8 mouse cellular contexts compared by ENCODE assay signal in genomic region chr11:90697480-90698240, GRCm38 (mm10). TPM values are rescaled to one million over a fixed set of nuclear protein-coding genes. Genes with fewer than 3 reads are reported as not detected.
DNase-seq lines count a peak whose midpoint lies in the region; ATAC-seq and TF ChIP-seq lines count a peak whose summit lies in the region.

No protein-coding gene starts in this region.

- no peak overlapping the region; the same call in 1 of the 2 replicates for H3K4me2 ChIP-seq in limb, embryonic 11.5 days (ENCODE audit: low read depth, severe bottlenecking)
- peak overlapping the region; percentile 46 for H3K4me2 ChIP-seq in midbrain, embryonic 13.5 days (replicated peaks)

- peak; percentile 99 for ATAC-seq in granulocyte monocyte progenitor cell, adult 5-6 weeks (replicated peaks; ENCODE audit: poor library complexity, severe bottlenecking)
- ATAC-seq in limb, embryonic 11.5 days (ENCODE audit: insufficient number of reproducible peaks, low FRiP score, low TSS enrichment, low read depth) = peak; percentile 75
- ATAC-seq in midbrain, embryonic 13.5 days = peak; percentile 90

- H3K4me1 ChIP-seq in kidney, adult 2 months (ENCODE audit: control insufficient read depth, insufficient read depth, low read length) = no peaks in the 10 kb centered on the region
- H3K4me1 ChIP-seq in limb, embryonic 11.5 days (ENCODE audit: control insufficient read depth, insufficient read depth, low read length) = no peaks in the 10 kb centered on the region
- H3K4me1 ChIP-seq in midbrain, embryonic 13.5 days (replicated peaks) = 0 out of 2 replicates have a peak, but pooled peaks cover 6% of the 10 kb centered on the region
- H3K4me1 ChIP-seq in spleen, adult 2 months (ENCODE audit: control insufficient read depth, insufficient read depth, insufficient read length) = no peaks in the 10 kb centered on the region

- DNase-seq in urinary bladder, adult 18-20 months (ENCODE audit: low spot score in 2 of 2) = peak; percentile 18 to 30
- DNase-seq in urinary bladder, adult 2 months (ENCODE audit: low spot score) = no peak
- peak; percentile 69 for DNase-seq in embryo, embryonic 11.5 days (ENCODE audit: low read depth, low spot score)
- peak; percentile 66 for DNase-seq in kidney, adult 2 months
- DNase-seq in limb, embryonic 11.5 days (ENCODE audit: low spot score) = peak; percentile 79
- no peak for DNase-seq in spleen, adult 2 months (ENCODE audit: low read depth in 1 of 2, low spot score in 2 of 2)

- H3K9ac ChIP-seq in limb, embryonic 11.5 days (ENCODE audit: low read length) = no peak overlapping the region
- no peak overlapping the region for H3K9ac ChIP-seq in midbrain, embryonic 13.5 days (replicated peaks)

- H3K4me3 ChIP-seq in kidney, adult 2 months (ENCODE audit: insufficient read depth, low read depth, low read length) = no peak overlapping the region
- H3K4me3 ChIP-seq in limb, embryonic 11.5 days (ENCODE audit: low read depth, low read length) = no peak overlapping the region
- no peak overlapping the region for H3K4me3 ChIP-seq in midbrain, embryonic 13.5 days (replicated peaks)
- no peak overlapping the region for H3K4me3 ChIP-seq in spleen, adult 2 months (ENCODE audit: extremely low read depth, insufficient read depth, insufficient read length)

- no peaks in the 10 kb centered on the region for H3K27me3 ChIP-seq in kidney, adult 2 months (replicated peaks; ENCODE audit: control insufficient read depth, insufficient read depth, low read length)
- no peaks in the 10 kb centered on the region for H3K27me3 ChIP-seq in limb, embryonic 11.5 days (ENCODE audit: control insufficient read depth, insufficient read depth, low read length)
- H3K27me3 ChIP-seq in midbrain, embryonic 13.5 days = no peaks in the 10 kb centered on the region
- no peaks in the 10 kb centered on the region for H3K27me3 ChIP-seq in spleen, adult 2 months (ENCODE audit: control insufficient read depth, insufficient read depth, low read length)

- H3K36me3 ChIP-seq in kidney, adult 2 months (ENCODE audit: control insufficient read depth, insufficient read depth, low read length) = no peaks in the 10 kb centered on the region
- no peaks in the 10 kb centered on the region for H3K36me3 ChIP-seq in limb, embryonic 11.5 days (ENCODE audit: control insufficient read depth, insufficient read depth, low read length)
- H3K36me3 ChIP-seq in midbrain, embryonic 13.5 days = no peaks in the 10 kb centered on the region
- no peaks in the 10 kb centered on the region for H3K36me3 ChIP-seq in spleen, adult 2 months (ENCODE audit: control insufficient read depth, insufficient read depth, low read length)

- no peak for TF ChIP-seq POLR2A in kidney, adult 2 months (IDR thresholded peaks at IDR 0.05; ENCODE audit: low read depth, low read length)
- no peak for TF ChIP-seq POLR2A in spleen, adult 2 months (IDR thresholded peaks at IDR 0.05; ENCODE audit: low read depth, low read length)

- TF ChIP-seq CTCF in kidney, adult 2 months (conservative IDR thresholded peaks at IDR 0.05; ENCODE audit: insufficient read depth, insufficient read length, low read depth, low read length) = peak; percentile 70
- peak; percentile 9; the same call in 1 of the 2 replicates for TF ChIP-seq CTCF in spleen, adult 2 months (IDR thresholded peaks at IDR 0.05; ENCODE audit: extremely low read depth, insufficient read depth, insufficient read length, insufficient replicate concordance)

- no peak overlapping the region for H3K27ac ChIP-seq in kidney, adult 2 months (ENCODE audit: insufficient read depth, low read depth, low read length)
- H3K27ac ChIP-seq in limb, embryonic 11.5 days (replicated peaks; ENCODE audit: low read depth, low read length) = no peak overlapping the region
- no peak overlapping the region for H3K27ac ChIP-seq in midbrain, embryonic 13.5 days
- H3K27ac ChIP-seq in spleen, adult 2 months (ENCODE audit: insufficient read depth, low read length) = no peak overlapping the region

- no peaks in the 10 kb centered on the region for H3K9me3 ChIP-seq in limb, embryonic 11.5 days (ENCODE audit: control insufficient read depth, low read length)
- no peaks in the 10 kb centered on the region for H3K9me3 ChIP-seq in midbrain, embryonic 13.5 days

- 21% methylated on average over 10 of the region's 10 CpGs for WGBS in kidney, adult 2 months
- 18% methylated on average over 10 of the region's 10 CpGs for WGBS in limb, embryonic 11.5 days
- WGBS in midbrain, embryonic 13.5 days = 18% methylated on average over 10 of the region's 10 CpGs
- 27% methylated on average over 10 of the region's 10 CpGs for WGBS in spleen, adult 2 months

RNA-seq across cellular contexts. Expression of gene Tom1l1, which starts 9.5 kb away (rescaled TPM):
- 11.1 and 15.3 TPM in 2 replicates for polyA plus RNA-seq in urinary bladder, adult 2 months (2012; rRNA removed)
- total RNA-seq in granulocyte monocyte progenitor cell, adult 5-6 weeks (2014; fragmentation: Nextera tagmentation) = 2.4 and 4.2 TPM in 2 replicates
- total RNA-seq in granulocyte monocyte progenitor cell, adult 5-6 weeks (2017) = 7.2 and 16.2 TPM in 2 replicates
- 7.0 and 8.4 TPM in 2 replicates for polyA plus RNA-seq in kidney, adult 2 months (2012; rRNA removed)
- 13.2 and 14.3 TPM in 2 replicates for polyA plus RNA-seq in limb, embryonic 11.5 days (2014; fragmentation: Nextera tagmentation; extraction: Ambion mirVana)
- polyA plus RNA-seq in midbrain, embryonic 13.5 days (2015; fragmentation: Nextera tagmentation; extraction: Ambion mirVana) = 12.8 and 13.1 TPM in 2 replicates
- 1.4 and 1.8 TPM in 2 replicates for polyA plus RNA-seq in spleen, adult 2 months (2012; rRNA removed)

RNA-seq across cellular contexts. Expression of gene Cox11, which starts 59.7 kb away (rescaled TPM):
- 15.7 and 19.4 TPM in 2 replicates for polyA plus RNA-seq in urinary bladder, adult 2 months (2012; rRNA removed)
- total RNA-seq in granulocyte monocyte progenitor cell, adult 5-6 weeks (2014; fragmentation: Nextera tagmentation) = 8.4 and 19.9 TPM in 2 replicates
- total RNA-seq in granulocyte monocyte progenitor cell, adult 5-6 weeks (2017) = 12.2 and 20.3 TPM in 2 replicates
- 13.6 and 15.6 TPM in 2 replicates for polyA plus RNA-seq in kidney, adult 2 months (2012; rRNA removed)
- polyA plus RNA-seq in limb, embryonic 11.5 days (2014; fragmentation: Nextera tagmentation; extraction: Ambion mirVana) = 27.9 and 30.7 TPM in 2 replicates
- 36.7 and 40.6 TPM in 2 replicates for polyA plus RNA-seq in midbrain, embryonic 13.5 days (2015; fragmentation: Nextera tagmentation; extraction: Ambion mirVana)
- 9.5 and 12.0 TPM in 2 replicates for polyA plus RNA-seq in spleen, adult 2 months (2012; rRNA removed)

RNA-seq across cellular contexts. Expression of gene Stxbp4, which starts 59.8 kb away (rescaled TPM):
- polyA plus RNA-seq in urinary bladder, adult 2 months (2012; rRNA removed) = 3.7 and 5.3 TPM in 2 replicates
- 5.6 and 6.4 TPM in 2 replicates for total RNA-seq in granulocyte monocyte progenitor cell, adult 5-6 weeks (2014; fragmentation: Nextera tagmentation)
- total RNA-seq in granulocyte monocyte progenitor cell, adult 5-6 weeks (2017) = 3.7 and 5.4 TPM in 2 replicates
- 5.0 TPM in 2 replicates for polyA plus RNA-seq in kidney, adult 2 months (2012; rRNA removed)
- polyA plus RNA-seq in limb, embryonic 11.5 days (2014; fragmentation: Nextera tagmentation; extraction: Ambion mirVana) = 44.1 and 46.2 TPM in 2 replicates
- 28.5 and 31.4 TPM in 2 replicates for polyA plus RNA-seq in midbrain, embryonic 13.5 days (2015; fragmentation: Nextera tagmentation; extraction: Ambion mirVana)
- 0.66 and 0.88 TPM in 2 replicates for polyA plus RNA-seq in spleen, adult 2 months (2012; rRNA removed)

Comparison
In these comparisons a context has a peak if more than half of its experiments do, and no peak if none do; other contexts are left out.
1. DNase-seq: peak in urinary bladder, adult 18-20 months (2 of 2), embryo, embryonic 11.5 days (single experiment), kidney, adult 2 months (single experiment) and limb, embryonic 11.5 days (single experiment); none in urinary bladder, adult 2 months (single experiment) and spleen, adult 2 months (0 of 2).
2. Peak in every context shown above with its lines, with median percentiles within 50 percentile points of each other: ATAC-seq.